Mouse (Mus musculus): ENCODE results near the gene Per1.

GRCm38 (mm10) chr11:69080855-69081222, 14.2 kb upstream of the Per1 start:
- no peak for TF ChIP-seq CTCF (IDR thresholded peaks at IDR 0.05; ENCODE audit: low read depth, low read length)
- TF ChIP-seq GATA1 (IDR thresholded peaks at IDR 0.05; ENCODE audit: borderline replicate concordance, low read length) = no peak
- no peak for TF ChIP-seq TAL1 (conservative IDR thresholded peaks at IDR 0.05; ENCODE audit: low read depth, low read length)
- TF ChIP-seq POLR2AphosphoS5 (IDR thresholded peaks at IDR 0.05; ENCODE audit: insufficient replicate concordance, low read depth, low read length) = no peak
